ENCODE assay signal across 8 mouse cellular contexts in genomic region chr7:79363370-79364043, GRCm38 (mm10). TPM values are rescaled to one million over a fixed set of nuclear protein-coding genes. Genes with fewer than 3 reads are reported as not detected.
DNase-seq lines count a peak whose midpoint lies in the region; ATAC-seq lines count a peak whose summit lies in the region.

No protein-coding gene starts in this region.

- no peak overlapping the region for H3K9ac ChIP-seq in heart, embryonic 15.5 days
- H3K9ac ChIP-seq in midbrain, embryonic 15.5 days: no peak overlapping the region

- peak; percentile 64 to 82 for DNase-seq in left cerebral cortex, postnatal 14 days (ENCODE audit: low spot score in 2 of 2)
- no peak for DNase-seq in left cerebral cortex, postnatal 36 days (ENCODE audit: low spot score in 2 of 2)
- DNase-seq in brain, adult 2 months (ENCODE audit: low read depth, low spot score): peak; percentile 75
- peak; percentile 66 to 79 for DNase-seq in layer of hippocampus, postnatal 14 days (ENCODE audit: low spot score in 2 of 2)
- no peak for DNase-seq in c-Kit-positive CD71-positive TER-119-positive erythroid progenitor cells, embryonic 14.5 days (ENCODE audit: low spot score)

- intact Hi-C loops in left cerebral cortex, postnatal 14 days (cut with DNase I): no loop called here
- intact Hi-C loops in left cerebral cortex, postnatal 36 days (cut with DNase I): loop anchor here (5.0 kb wide), 1 partner anchor 104 kb away; the partner anchor contains the start of gene Polg

- 27% methylated on average over 8 of the region's 8 CpGs for WGBS in heart, embryonic 15.5 days
- WGBS in midbrain, embryonic 15.5 days: 78% methylated on average over 8 of the region's 8 CpGs

- ATAC-seq in heart, embryonic 15.5 days (replicated peaks; ENCODE audit: insufficient number of reproducible peaks, insufficient read depth, low FRiP score, low read depth): peak; percentile 53
- peak; percentile 57 for ATAC-seq in midbrain, embryonic 15.5 days (replicated peaks)
- ATAC-seq in erythroblast, adult 5-6 weeks (replicated peaks; ENCODE audit: low FRiP score, poor library complexity, severe bottlenecking): no peak

- H3K4me1 ChIP-seq in heart, embryonic 15.5 days (replicated peaks): peaks cover 53% of the 10 kb centered on the region
- H3K4me1 ChIP-seq in midbrain, embryonic 15.5 days: 0 out of 2 replicates have a peak, but pooled peaks cover 7% of the 10 kb centered on the region

- no peaks in the 10 kb centered on the region for H3K9me3 ChIP-seq in heart, embryonic 15.5 days (replicated peaks)
- no peaks in the 10 kb centered on the region for H3K9me3 ChIP-seq in midbrain, embryonic 15.5 days

- no peak overlapping the region for H3K4me2 ChIP-seq in heart, embryonic 15.5 days
- H3K4me2 ChIP-seq in midbrain, embryonic 15.5 days: no peak overlapping the region

- no peak overlapping the region for H3K4me3 ChIP-seq in heart, embryonic 15.5 days
- no peak overlapping the region for H3K4me3 ChIP-seq in midbrain, embryonic 15.5 days

- no peaks in the 10 kb centered on the region for H3K36me3 ChIP-seq in heart, embryonic 15.5 days
- H3K36me3 ChIP-seq in midbrain, embryonic 15.5 days (replicated peaks): peaks cover 12% of the 10 kb centered on the region; the same call in 1 of the 2 replicates

- H3K27me3 ChIP-seq in heart, embryonic 15.5 days: 0 out of 2 replicates have a peak, but pooled peaks cover 5% of the 10 kb centered on the region
- H3K27me3 ChIP-seq in midbrain, embryonic 15.5 days (replicated peaks): no peaks in the 10 kb centered on the region

- 0 out of 2 replicates have a peak overlapping the region, but pooled peaks have one; percentile 5 for H3K27ac ChIP-seq in heart, embryonic 15.5 days
- H3K27ac ChIP-seq in midbrain, embryonic 15.5 days: peak overlapping the region; percentile 59

RNA-seq across cellular contexts. Expression of gene Rlbp1, which starts 23.3 kb away (rescaled TPM):
- total RNA-seq in left cerebral cortex, postnatal 14 days (2021): 10 to 100 TPM; 23.4 to 24.3 TPM
- 10 to 100 TPM; 19.0 to 23.8 TPM for total RNA-seq in left cerebral cortex, postnatal 36 days (2021)
- 0.30 TPM in 1 of 2 replicates, not detected in the other for polyA plus RNA-seq in heart, embryonic 15.5 days (2015; fragmentation: Nextera tagmentation; extraction: Ambion mirVana)
- 10 to 100 TPM; 16.8 to 19.0 TPM for total RNA-seq in layer of hippocampus, postnatal 14 days (2021)
- polyA plus RNA-seq in midbrain, embryonic 15.5 days (2015; fragmentation: Nextera tagmentation; extraction: Ambion mirVana): 9.5 and 11.7 TPM in 2 replicates
- not detected in 2 replicates for total RNA-seq in erythroblast, adult 5-6 weeks (2015; ENCODE audit: low replicate concordance)
- total RNA-seq in erythroblast, adult 5-6 weeks (2017; ENCODE audit: low replicate concordance): not detected in 2 replicates

RNA-seq across cellular contexts. Expression of gene Fanci, which starts 28.2 kb away (rescaled TPM):
- under 1 TPM; 0.51 to 0.91 TPM for total RNA-seq in left cerebral cortex, postnatal 14 days (2021)
- under 1 TPM; 0.42 to 0.50 TPM for total RNA-seq in left cerebral cortex, postnatal 36 days (2021)
- 7.3 and 8.1 TPM in 2 replicates for polyA plus RNA-seq in heart, embryonic 15.5 days (2015; fragmentation: Nextera tagmentation; extraction: Ambion mirVana)
- total RNA-seq in layer of hippocampus, postnatal 14 days (2021): 1 to 10 TPM in 1 of 2 experiments, under 1 TPM in 1; 0.71 to 1.6 TPM
- 1.9 and 2.1 TPM in 2 replicates for polyA plus RNA-seq in midbrain, embryonic 15.5 days (2015; fragmentation: Nextera tagmentation; extraction: Ambion mirVana)
- 2.3 and 6.5 TPM in 2 replicates for total RNA-seq in erythroblast, adult 5-6 weeks (2015; ENCODE audit: low replicate concordance)
- total RNA-seq in erythroblast, adult 5-6 weeks (2017; ENCODE audit: low replicate concordance): 11.6 and 11.8 TPM in 2 replicates

Comparison
In these comparisons a context has a peak if more than half of its experiments do, and no peak if none do; other contexts are left out.
1. DNase-seq: peak in left cerebral cortex, postnatal 14 days (2 of 2), brain, adult 2 months (single experiment) and layer of hippocampus, postnatal 14 days (2 of 2); none in left cerebral cortex, postnatal 36 days (0 of 2) and c-Kit-positive CD71-positive TER-119-positive erythroid progenitor cells, embryonic 14.5 days (single experiment).
2. RNA of gene Rlbp1, which starts 23.3 kb away (total RNA-seq): 23.4 to 24.3 TPM in left cerebral cortex, postnatal 14 days, 19.0 to 23.8 TPM in left cerebral cortex, postnatal 36 days and 16.8 to 19.0 TPM in layer of hippocampus, postnatal 14 days; not detected in erythroblast, adult 5-6 weeks; every median in the first group is over 10 times any median in the second.